Mouse (Mus musculus) liver, embryonic 16.5 days (tissue): ENCODE measurements around the gene Gm17018. TPM values are rescaled to one million over a fixed set of nuclear protein-coding genes. Genes with fewer than 3 reads are reported as not detected.

Source experiments
- ATAC-seq: fragments of 200-750 bp; cut with Nextera tagmentation; 2 replicates; pipeline ENCODE4 v1.8.0; 2017; ENCODE audit warnings: low read depth, mild to moderate bottlenecking, moderate number of reproducible peaks, moderate library complexity
- H3K27ac ChIP-seq: fragments of 300-500 bp; sonication (generic); 2 replicates; pipeline ENCODE4 v1.5.1; 2014; ENCODE audit warnings: mild to moderate bottlenecking, low read length
- H3K27me3 ChIP-seq: fragments of 300-500 bp; sonication (generic); 2 replicates; pipeline ENCODE4 v1.6.1; 2014; ENCODE audit warnings: low read depth, low read length, mixed read lengths; ENCODE audit not compliant: control insufficient read depth, insufficient read depth
- H3K36me3 ChIP-seq: fragments of 300-500 bp; sonication (generic); 2 replicates; pipeline ENCODE4 v1.6.1; 2014; ENCODE audit warnings: mild to moderate bottlenecking; ENCODE audit not compliant: control insufficient read depth, insufficient read depth
- H3K4me1 ChIP-seq: fragments of 300-500 bp; sonication (generic); 2 replicates; pipeline ENCODE4 v1.6.1; 2014; ENCODE audit warnings: low read depth, low read length, mixed read lengths; ENCODE audit not compliant: control insufficient read depth
- H3K4me2 ChIP-seq: fragments of 300-500 bp; sonication (generic); 2 replicates; pipeline ENCODE4 v1.6.1; 2014; ENCODE audit warnings: low read depth, low read length, mixed read lengths
- H3K4me3 ChIP-seq: fragments of 300-500 bp; sonication (generic); 2 replicates; pipeline ENCODE4 v1.5.1; 2014; ENCODE audit warnings: low read depth, mild to moderate bottlenecking, low read length
- H3K9ac ChIP-seq: fragments of 300-500 bp; sonication (generic); 2 replicates; pipeline ENCODE4 v1.6.1; 2014; ENCODE audit warnings: low read depth, low read length
- H3K9me3 ChIP-seq: fragments of 300-500 bp; sonication (generic); replicated peaks from 2 replicates; pipeline ENCODE4 v1.6.1; 2016; ENCODE audit warnings: low read length; ENCODE audit not compliant: control insufficient read depth
- WGBS: fragments of 180-500 bp; shearing (Covaris S2); extraction: QIAGEN DNeasy Blood & Tissue Kit; methylation state at CpG from one replicate; pipeline ENCODE4 v1.1.7; 2014; ENCODE audit not compliant: insufficient replicate concordance; 5-methylcytosine and 5-hydroxymethylcytosine counted together
- polyA plus RNA-seq: library from polyadenylated mRNA; unstranded; fragments of >200 nt; fragmentation: Nextera tagmentation; extraction: Ambion mirVana; gene quantifications from 2 replicates; pipeline ENCODE4 v1.2.1, GENCODE M21; 2015

Gm17018 gene
- polyA plus RNA-seq, 1 experiment from 2014 or later = 10.2 TPM

GRCm38 (mm10) chr19:45589761-45590160 lies 29.3 kb downstream of the Gm17018 start:
- 81% methylated on average over 6 of the region's 6 CpGs for WGBS
- H3K4me3 ChIP-seq = no peak overlapping the region
- no peaks in the 10 kb centered on the region for H3K9me3 ChIP-seq
- H3K36me3 ChIP-seq = no peaks in the 10 kb centered on the region
- ATAC-seq = no peak
- H3K27ac ChIP-seq = no peak overlapping the region
- H3K27me3 ChIP-seq = no peaks in the 10 kb centered on the region
- H3K9ac ChIP-seq = no peak overlapping the region
- no peak overlapping the region for H3K4me2 ChIP-seq
- no peaks in the 10 kb centered on the region for H3K4me1 ChIP-seq

- WGBS = 43% methylated on average over 7 of the region's 7 CpGs
- H3K9me3 ChIP-seq = no peaks in the 10 kb centered on the region
- H3K4me3 ChIP-seq = no peak overlapping the region
- H3K27me3 ChIP-seq = no peaks in the 10 kb centered on the region
- ATAC-seq = no peak
- H3K9ac ChIP-seq = no peak overlapping the region
- H3K4me1 ChIP-seq = no peaks in the 10 kb centered on the region
- H3K36me3 ChIP-seq = no peaks in the 10 kb centered on the region
- H3K27ac ChIP-seq = no peak overlapping the region
- H3K4me2 ChIP-seq = no peak overlapping the region
These were observed 31.3 kb downstream of the Gm17018 start for GRCm38 (mm10) chr19:45591704-45592103.

- Histone ChIP-seq H3K9me3 (no peaks in the 10 kb centered on the region), H3K4me2 (no peak overlapping the region), H3K4me3 (no peak overlapping the region), H3K36me3 (no peaks in the 10 kb centered on the region), H3K4me1 (no peaks in the 10 kb centered on the region), H3K27ac (no peak overlapping the region), H3K9ac (no peak overlapping the region), H3K27me3 (no peaks in the 10 kb centered on the region)
- no peak for ATAC-seq
- 77% methylated on average over 9 of the region's 9 CpGs for WGBS
These were observed 32.5 kb downstream of the Gm17018 start for GRCm38 (mm10) chr19:45592916-45593315.

- 82% methylated on average over 7 of the region's 7 CpGs for WGBS
These were observed 33.7 kb downstream of the Gm17018 start for GRCm38 (mm10) chr19:45594079-45594478.

GRCm38 (mm10) chr19:45595481-45595880 lies 35.1 kb downstream of the Gm17018 start:
- ATAC-seq = no peak
- no peak overlapping the region for H3K9ac ChIP-seq
- H3K27ac ChIP-seq = no peak overlapping the region
- no peaks in the 10 kb centered on the region for H3K9me3 ChIP-seq
- no peaks in the 10 kb centered on the region for H3K36me3 ChIP-seq
- H3K27me3 ChIP-seq = no peaks in the 10 kb centered on the region
- H3K4me2 ChIP-seq = no peak overlapping the region
- WGBS = 78% methylated on average over 6 of the region's 6 CpGs
- H3K4me1 ChIP-seq = no peaks in the 10 kb centered on the region
- H3K4me3 ChIP-seq = no peak overlapping the region

More at GRCm38 (mm10) chr19:45594079-45594478, 33.7 kb downstream of the Gm17018 start:
- H3K4me2 ChIP-seq = no peak overlapping the region
- H3K9me3 ChIP-seq = no peaks in the 10 kb centered on the region
- H3K4me1 ChIP-seq = no peaks in the 10 kb centered on the region
- no peaks in the 10 kb centered on the region for H3K27me3 ChIP-seq
- no peaks in the 10 kb centered on the region for H3K36me3 ChIP-seq
- no peak overlapping the region for H3K9ac ChIP-seq
- no peak overlapping the region for H3K4me3 ChIP-seq
- no peak for ATAC-seq
- H3K27ac ChIP-seq = no peak overlapping the region

GRCm38 (mm10) chr19:45596019-45596418 lies 35.6 kb downstream of the Gm17018 start:
- Histone ChIP-seq H3K9ac (no peak overlapping the region), H3K4me1 (no peaks in the 10 kb centered on the region), H3K27ac (no peak overlapping the region), H3K4me2 (no peak overlapping the region), H3K27me3 (no peaks in the 10 kb centered on the region), H3K9me3 (no peaks in the 10 kb centered on the region), H3K36me3 (no peaks in the 10 kb centered on the region), H3K4me3 (no peak overlapping the region)
- ATAC-seq = no peak
- 78% methylated on average over 7 of the region's 7 CpGs for WGBS

GRCm38 (mm10) chr19:45596434-45596833 lies 36.0 kb downstream of the Gm17018 start:
- ATAC-seq = no peak
- H3K4me2 ChIP-seq = no peak overlapping the region
- 82% methylated on average over 6 of the region's 6 CpGs for WGBS
- H3K9me3 ChIP-seq = no peaks in the 10 kb centered on the region
- no peak overlapping the region for H3K9ac ChIP-seq
- H3K4me3 ChIP-seq = no peak overlapping the region
- H3K27me3 ChIP-seq = no peaks in the 10 kb centered on the region
- no peaks in the 10 kb centered on the region for H3K4me1 ChIP-seq
- H3K27ac ChIP-seq = no peak overlapping the region
- H3K36me3 ChIP-seq = no peaks in the 10 kb centered on the region

- Histone ChIP-seq H3K27me3 (no peaks in the 10 kb centered on the region), H3K4me1 (peaks cover 4% of the 10 kb centered on the region; the same call in 1 of the 2 replicates), H3K36me3 (no peaks in the 10 kb centered on the region), H3K9ac (no peak overlapping the region), H3K4me3 (no peak overlapping the region), H3K9me3 (no peaks in the 10 kb centered on the region), H3K4me2 (no peak overlapping the region), H3K27ac (no peak overlapping the region)
- ATAC-seq = no peak
- 81% methylated on average over 4 of the region's 4 CpGs for WGBS
These were observed 36.7 kb downstream of the Gm17018 start for GRCm38 (mm10) chr19:45597106-45597505.

- no peaks in the 10 kb centered on the region for H3K36me3 ChIP-seq
- H3K4me3 ChIP-seq = no peak overlapping the region
- H3K27me3 ChIP-seq = no peaks in the 10 kb centered on the region
- peaks cover 14% of the 10 kb centered on the region; the same call in 1 of the 2 replicates for H3K4me1 ChIP-seq
- no peak overlapping the region for H3K9ac ChIP-seq
- ATAC-seq = peak; percentile 82
- H3K9me3 ChIP-seq = no peaks in the 10 kb centered on the region
- WGBS = 24% methylated on average over 5 of the region's 5 CpGs
- H3K4me2 ChIP-seq = no peak overlapping the region
- no peak overlapping the region for H3K27ac ChIP-seq
These were observed 42.2 kb downstream of the Gm17018 start for GRCm38 (mm10) chr19:45602606-45603005.
